Mouse (Mus musculus): ENCODE measurements at regions not wholly inside any gene's neighbourhood (a gene's known extent, or its start where the extent isn't known, plus 50 kb on each side); places are given as distances from the start of the nearest gene placed in this dataset.

DNA sequence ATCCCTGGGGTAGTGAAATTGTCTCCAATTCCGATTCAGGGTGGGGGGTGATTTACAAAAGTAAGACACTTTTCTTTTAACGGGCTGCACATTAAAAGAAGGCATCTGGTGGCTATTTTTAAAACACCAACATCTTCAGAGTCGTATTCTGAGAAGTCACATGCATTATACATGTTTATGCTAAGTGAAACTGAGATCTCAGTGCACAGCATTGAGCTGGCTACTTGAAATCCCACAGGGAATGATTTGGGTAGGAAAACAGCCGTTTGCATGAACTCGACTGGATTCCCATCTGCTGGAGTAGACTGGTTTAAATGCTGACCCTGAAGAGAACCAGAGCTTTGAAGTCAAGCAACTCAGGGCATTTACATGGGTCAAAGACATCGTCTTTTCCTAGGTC is 84.0 kb upstream of the Slc28a3 start:
- Histone ChIP-seq H3K27ac (ENCODE audit: low read depth, low read length) (no peak overlapping the region), H3K27me3 (ENCODE audit: control insufficient read depth, insufficient read depth, low read length) (no peaks in the 10 kb centered on the region), H3K4me3 (ENCODE audit: low read depth, low read length) (no peak overlapping the region), H3K9me3 (ENCODE audit: control insufficient read depth, low read length) (no peaks in the 10 kb centered on the region), H3K4me2 (replicated peaks; ENCODE audit: low read depth, low read length) (no peak overlapping the region), H3K4me1 (replicated peaks; ENCODE audit: control insufficient read depth, insufficient read depth, low read length) (no peaks in the 10 kb centered on the region), H3K9ac (ENCODE audit: low read depth, low read length) (no peak overlapping the region), H3K36me3 (ENCODE audit: control insufficient read depth, insufficient read depth, low read length) (no peaks in the 10 kb centered on the region)
- DNase-seq (ENCODE audit: low spot score) (no peak), ATAC-seq (ENCODE audit: low FRiP score) (no peak)
- 47% methylated on average over 6 of the region's 6 CpGs for WGBS

DNA sequence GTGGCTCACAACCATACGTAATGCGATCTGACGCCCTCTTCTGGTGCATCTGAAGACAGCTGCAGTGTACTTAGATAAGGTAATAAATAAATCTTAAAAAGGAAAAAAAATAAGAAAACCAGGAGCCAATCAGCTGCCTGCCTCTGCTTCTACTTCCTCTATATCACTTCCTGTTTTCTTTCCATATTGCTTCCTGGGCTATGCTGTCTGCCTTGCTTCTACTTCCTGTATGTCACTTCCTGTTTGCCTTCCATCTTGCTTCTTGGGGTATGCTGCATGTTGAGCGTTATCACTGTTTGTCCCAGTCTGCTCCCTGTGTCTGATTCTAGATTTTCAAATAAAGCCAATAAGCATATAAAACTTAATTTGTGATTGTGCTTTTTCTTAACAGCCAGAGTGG is 85.3 kb upstream of the Slc28a3 start:
- 95% methylated on average over 4 of the region's 4 CpGs for WGBS
- Histone ChIP-seq H3K27me3 (ENCODE audit: control insufficient read depth, insufficient read depth, low read length) (no peaks in the 10 kb centered on the region), H3K36me3 (ENCODE audit: control insufficient read depth, insufficient read depth, low read length) (no peaks in the 10 kb centered on the region), H3K9ac (ENCODE audit: low read depth, low read length) (no peak overlapping the region), H3K9me3 (ENCODE audit: control insufficient read depth, low read length) (no peaks in the 10 kb centered on the region), H3K27ac (ENCODE audit: low read depth, low read length) (no peak overlapping the region), H3K4me3 (ENCODE audit: low read depth, low read length) (no peak overlapping the region), H3K4me2 (replicated peaks; ENCODE audit: low read depth, low read length) (no peak overlapping the region), H3K4me1 (replicated peaks; ENCODE audit: control insufficient read depth, insufficient read depth, low read length) (no peaks in the 10 kb centered on the region)
- DNase-seq (ENCODE audit: low spot score) (no peak), ATAC-seq (ENCODE audit: low FRiP score) (no peak)

GRCm38 (mm10) chr13:58700021-58700420 is 89.3 kb upstream of the Slc28a3 start:
- Histone ChIP-seq H3K4me2 (replicated peaks; ENCODE audit: low read depth, low read length) (no peak overlapping the region), H3K27ac (ENCODE audit: low read depth, low read length) (no peak overlapping the region), H3K9ac (ENCODE audit: low read depth, low read length) (no peak overlapping the region), H3K27me3 (ENCODE audit: control insufficient read depth, insufficient read depth, low read length) (no peaks in the 10 kb centered on the region), H3K4me1 (replicated peaks; ENCODE audit: control insufficient read depth, insufficient read depth, low read length) (no peaks in the 10 kb centered on the region), H3K4me3 (ENCODE audit: low read depth, low read length) (no peak overlapping the region), H3K9me3 (ENCODE audit: control insufficient read depth, low read length) (no peaks in the 10 kb centered on the region), H3K36me3 (ENCODE audit: control insufficient read depth, insufficient read depth, low read length) (no peaks in the 10 kb centered on the region)
- WGBS, result 86% methylated on average over 8 of the region's 8 CpGs
- DNase-seq (ENCODE audit: low spot score) (no peak), ATAC-seq (ENCODE audit: low FRiP score) (no peak)

DNA sequence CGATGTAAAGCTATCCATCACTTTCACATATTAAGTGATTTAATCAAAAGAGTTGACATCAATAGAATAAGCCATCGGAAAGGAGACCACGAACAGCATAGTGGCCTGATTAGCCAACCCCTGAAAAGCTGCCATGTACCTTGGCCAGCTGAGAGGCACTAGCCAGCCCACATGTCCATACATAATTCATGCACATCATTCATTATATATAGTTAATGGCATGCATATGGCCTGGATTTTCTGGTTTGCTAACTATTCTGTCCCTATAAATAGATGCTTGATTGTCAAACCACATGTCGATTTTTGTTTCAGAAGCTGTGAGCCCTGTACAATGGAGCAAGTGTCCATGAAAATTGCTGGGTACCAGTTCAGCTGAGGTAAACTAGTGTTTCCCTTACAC is 93.5 kb upstream of the Slc28a3 start:
- H3K4me1 ChIP-seq (replicated peaks; ENCODE audit: control insufficient read depth, insufficient read depth, low read length), result no peaks in the 10 kb centered on the region
- ATAC-seq (ENCODE audit: low FRiP score) (no peak), DNase-seq (ENCODE audit: low spot score) (no peak)
- no peak overlapping the region for H3K27ac ChIP-seq (ENCODE audit: low read depth, low read length)
- no peak overlapping the region for H3K9ac ChIP-seq (ENCODE audit: low read depth, low read length)
- H3K9me3 ChIP-seq (ENCODE audit: control insufficient read depth, low read length), result no peaks in the 10 kb centered on the region
- no peaks in the 10 kb centered on the region for H3K27me3 ChIP-seq (ENCODE audit: control insufficient read depth, insufficient read depth, low read length)
- 38% methylated on average over 4 of the region's 4 CpGs for WGBS
- no peak overlapping the region for H3K4me2 ChIP-seq (replicated peaks; ENCODE audit: low read depth, low read length)
- H3K4me3 ChIP-seq (ENCODE audit: low read depth, low read length), result no peak overlapping the region
- no peaks in the 10 kb centered on the region for H3K36me3 ChIP-seq (ENCODE audit: control insufficient read depth, insufficient read depth, low read length)

DNA sequence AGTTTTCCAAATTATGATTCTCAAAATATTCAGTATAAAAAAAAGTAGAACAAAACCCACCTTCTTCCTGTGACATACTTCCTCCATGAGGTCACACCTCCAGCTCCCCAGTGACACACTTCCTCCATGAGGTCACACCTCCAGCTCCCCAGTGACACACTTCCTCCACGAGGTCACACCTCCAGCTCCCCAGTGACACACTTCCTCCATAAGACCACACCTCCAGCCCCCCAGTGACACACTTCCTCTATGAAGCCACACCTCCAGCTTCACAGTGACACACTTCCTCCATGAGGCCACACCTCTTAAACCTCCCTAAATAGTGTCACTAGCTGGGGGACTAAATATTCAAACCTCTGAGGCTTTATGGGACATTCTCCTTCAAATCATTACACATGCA is 89.8 kb upstream of the Ntrk2 start:
- DNase-seq (ENCODE audit: low spot score), result no peak
- WGBS, result 82% methylated on average over 1 of the region's 1 CpGs

GRCm38 (mm10) chr13:58730500-58731105 is 75.8 kb upstream of the Ntrk2 start:
- H3K36me3 ChIP-seq (ENCODE audit: control insufficient read depth, insufficient read depth, low read length), result no peaks in the 10 kb centered on the region
- WGBS, result 22% methylated on average over 6 of the region's 6 CpGs
- ATAC-seq (ENCODE audit: low FRiP score), result no peak
- no peak overlapping the region for H3K9ac ChIP-seq (ENCODE audit: low read depth, low read length)
- DNase-seq (ENCODE audit: low spot score), result peak; percentile 9
- no peak overlapping the region for H3K4me2 ChIP-seq (replicated peaks; ENCODE audit: low read depth, low read length)
- H3K4me3 ChIP-seq (ENCODE audit: low read depth, low read length), result no peak overlapping the region
- H3K4me1 ChIP-seq (replicated peaks; ENCODE audit: control insufficient read depth, insufficient read depth, low read length), result peaks cover 3% of the 10 kb centered on the region; the same call in 1 of the 2 replicates
- no peaks in the 10 kb centered on the region for H3K27me3 ChIP-seq (ENCODE audit: control insufficient read depth, insufficient read depth, low read length)
- no peaks in the 10 kb centered on the region for H3K9me3 ChIP-seq (ENCODE audit: control insufficient read depth, low read length)
- no peak overlapping the region for H3K27ac ChIP-seq (ENCODE audit: low read depth, low read length)

More for the DNA sequence above, 89.8 kb upstream of the Ntrk2 start:
- Histone ChIP-seq H3K4me2 (replicated peaks; ENCODE audit: low read depth, low read length) (no peak overlapping the region), H3K36me3 (ENCODE audit: control insufficient read depth, insufficient read depth, low read length) (no peaks in the 10 kb centered on the region), H3K27me3 (ENCODE audit: control insufficient read depth, insufficient read depth, low read length) (no peaks in the 10 kb centered on the region), H3K9me3 (ENCODE audit: control insufficient read depth, low read length) (no peaks in the 10 kb centered on the region), H3K27ac (ENCODE audit: low read depth, low read length) (no peak overlapping the region), H3K9ac (ENCODE audit: low read depth, low read length) (no peak overlapping the region), H3K4me3 (ENCODE audit: low read depth, low read length) (no peak overlapping the region), H3K4me1 (replicated peaks; ENCODE audit: control insufficient read depth, insufficient read depth, low read length) (no peaks in the 10 kb centered on the region)
- ATAC-seq (ENCODE audit: low FRiP score), result no peak

- DNase-seq (ENCODE audit: low spot score), result no peak
- H3K9me3 ChIP-seq (ENCODE audit: control insufficient read depth, low read length), result no peaks in the 10 kb centered on the region
- H3K36me3 ChIP-seq (ENCODE audit: control insufficient read depth, insufficient read depth, low read length), result no peaks in the 10 kb centered on the region
- H3K4me3 ChIP-seq (ENCODE audit: low read depth, low read length), result no peak overlapping the region
- H3K9ac ChIP-seq (ENCODE audit: low read depth, low read length), result no peak overlapping the region
- H3K4me2 ChIP-seq (replicated peaks; ENCODE audit: low read depth, low read length), result no peak overlapping the region
- WGBS, result 89% methylated on average over 3 of the region's 3 CpGs
- no peak for ATAC-seq (ENCODE audit: low FRiP score)
- H3K4me1 ChIP-seq (replicated peaks; ENCODE audit: control insufficient read depth, insufficient read depth, low read length), result peaks cover 3% of the 10 kb centered on the region; the same call in 1 of the 2 replicates
- H3K27ac ChIP-seq (ENCODE audit: low read depth, low read length), result no peak overlapping the region
- no peaks in the 10 kb centered on the region for H3K27me3 ChIP-seq (ENCODE audit: control insufficient read depth, insufficient read depth, low read length)
Observed at GRCm38 (mm10) chr13:58732776-58733175, 73.6 kb upstream of the Ntrk2 start.

DNA sequence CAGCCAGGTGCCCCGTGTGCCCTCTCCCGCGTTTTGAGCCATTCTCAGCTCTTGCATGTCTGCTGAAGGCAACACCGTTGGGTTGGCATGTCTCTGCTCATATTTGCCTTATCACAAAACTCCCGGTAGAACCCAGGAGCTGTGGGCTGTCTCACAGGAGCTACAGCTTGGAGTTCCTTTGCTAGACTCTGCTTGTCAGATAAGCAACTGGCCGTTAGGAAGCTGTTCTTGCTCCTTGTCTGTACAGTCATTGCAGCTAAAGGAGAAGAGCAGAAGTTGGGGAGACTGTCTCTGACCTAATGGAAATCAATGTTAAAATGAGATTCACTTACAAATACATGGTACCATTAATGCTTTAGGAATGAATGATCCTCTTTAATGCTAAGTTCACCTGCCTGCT is 72.8 kb upstream of the Ntrk2 start:
- Histone ChIP-seq H3K27me3 (ENCODE audit: control insufficient read depth, insufficient read depth, low read length) (no peaks in the 10 kb centered on the region), H3K4me2 (replicated peaks; ENCODE audit: low read depth, low read length) (no peak overlapping the region), H3K36me3 (ENCODE audit: control insufficient read depth, insufficient read depth, low read length) (no peaks in the 10 kb centered on the region), H3K9me3 (ENCODE audit: control insufficient read depth, low read length) (no peaks in the 10 kb centered on the region), H3K9ac (ENCODE audit: low read depth, low read length) (no peak overlapping the region), H3K4me3 (ENCODE audit: low read depth, low read length) (no peak overlapping the region), H3K4me1 (replicated peaks; ENCODE audit: control insufficient read depth, insufficient read depth, low read length) (peaks cover 3% of the 10 kb centered on the region; the same call in 1 of the 2 replicates), H3K27ac (ENCODE audit: low read depth, low read length) (no peak overlapping the region)
- DNase-seq (ENCODE audit: low spot score), result no peak
- 87% methylated on average over 6 of the region's 6 CpGs for WGBS
- no peak for ATAC-seq (ENCODE audit: low FRiP score)

DNA sequence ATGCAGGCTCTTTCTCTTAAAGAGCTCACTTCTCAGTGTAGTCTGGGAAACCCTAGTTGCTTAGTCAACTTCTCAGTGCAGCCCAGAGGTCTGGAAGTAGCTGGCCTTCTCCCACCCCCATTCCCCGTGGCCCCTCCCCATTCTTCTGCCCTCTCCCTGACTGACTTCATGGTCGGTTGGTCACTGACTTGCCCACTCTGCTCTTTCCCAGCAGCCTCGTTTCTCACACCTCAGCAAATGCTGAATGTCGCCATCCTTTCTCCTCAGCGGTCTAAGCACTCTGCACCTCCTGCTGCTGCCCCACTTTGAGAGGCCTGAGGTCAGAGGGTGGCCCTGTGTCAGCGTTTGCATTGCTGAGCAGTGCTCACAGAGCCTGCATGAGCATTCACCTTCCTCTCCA is 70.8 kb upstream of the Ntrk2 start:
- H3K9ac ChIP-seq (ENCODE audit: low read depth, low read length), result no peak overlapping the region
- H3K27ac ChIP-seq (ENCODE audit: low read depth, low read length), result no peak overlapping the region
- 11% methylated on average over 6 of the region's 6 CpGs for WGBS
- H3K4me2 ChIP-seq (replicated peaks; ENCODE audit: low read depth, low read length), result no peak overlapping the region
- ATAC-seq (ENCODE audit: low FRiP score) (no peak), DNase-seq (ENCODE audit: low spot score) (no peak)
- H3K9me3 ChIP-seq (ENCODE audit: control insufficient read depth, low read length), result no peaks in the 10 kb centered on the region
- no peak overlapping the region for H3K4me3 ChIP-seq (ENCODE audit: low read depth, low read length)
- H3K4me1 ChIP-seq (replicated peaks; ENCODE audit: control insufficient read depth, insufficient read depth, low read length), result no peaks in the 10 kb centered on the region
- no peaks in the 10 kb centered on the region for H3K27me3 ChIP-seq (ENCODE audit: control insufficient read depth, insufficient read depth, low read length)
- no peaks in the 10 kb centered on the region for H3K36me3 ChIP-seq (ENCODE audit: control insufficient read depth, insufficient read depth, low read length)
